15 mouse cellular contexts compared by ENCODE assay signal in genomic region chr1:25696771-25697170, GRCm38 (mm10).
A peak's percentile ranks its signal among the peaks of the same experiment; 100 is the strongest.
DNase-seq lines count a peak whose midpoint lies in the region; ATAC-seq lines count a peak whose summit lies in the region.
"Had no signal": no experiment of that assay in that cellular context is flagged by ENCODE, and none has a peak within 500 bp of the region (broad histone marks: within the 10 kb centered on the region; RNA-seq: fewer than 3 reads in every experiment).

No protein-coding gene starts in this region.

- H3K4me3 ChIP-seq in forebrain, embryonic 15.5 days, result no peak overlapping the region
- H3K4me3 ChIP-seq in forebrain, embryonic 11.5 days (ENCODE audit: low read depth, low read length), result no peak overlapping the region
- H3K4me3 ChIP-seq in midbrain, embryonic 11.5 days (ENCODE audit: low read depth, low read length), result no peak overlapping the region
- H3K4me3 ChIP-seq in midbrain, embryonic 10.5 days, result no peak overlapping the region
- H3K4me3 ChIP-seq: limb, embryonic 10.5 days; liver, embryonic 15.5 days; myocyte had no signal

- peaks cover 11% of the 10 kb centered on the region for H3K4me1 ChIP-seq in forebrain, embryonic 15.5 days
- H3K4me1 ChIP-seq in forebrain, embryonic 11.5 days (replicated peaks; ENCODE audit: control insufficient read depth, insufficient read depth, low read length), result no peaks in the 10 kb centered on the region
- H3K4me1 ChIP-seq in midbrain, embryonic 11.5 days (ENCODE audit: control insufficient read depth, insufficient read depth, low read length), result no peaks in the 10 kb centered on the region
- H3K4me1 ChIP-seq in midbrain, embryonic 10.5 days, result no peaks in the 10 kb centered on the region
- H3K4me1 ChIP-seq: limb, embryonic 10.5 days; liver, embryonic 15.5 days had no signal

- WGBS in forebrain, embryonic 15.5 days, result 65% methylated on average over 3 of the region's 3 CpGs
- 68% methylated on average over 3 of the region's 3 CpGs for WGBS in forebrain, embryonic 11.5 days
- 69% methylated on average over 3 of the region's 3 CpGs for WGBS in midbrain, embryonic 11.5 days
- 66% methylated on average over 3 of the region's 3 CpGs for WGBS in midbrain, embryonic 10.5 days

- no peaks in the 10 kb centered on the region for H3K36me3 ChIP-seq in forebrain, embryonic 15.5 days
- H3K36me3 ChIP-seq in forebrain, embryonic 11.5 days (ENCODE audit: control insufficient read depth, insufficient read depth, low read length), result no peaks in the 10 kb centered on the region
- H3K36me3 ChIP-seq in midbrain, embryonic 11.5 days (ENCODE audit: control insufficient read depth, insufficient read depth, low read length), result no peaks in the 10 kb centered on the region
- H3K36me3 ChIP-seq in midbrain, embryonic 10.5 days, result no peaks in the 10 kb centered on the region
- H3K36me3 ChIP-seq: limb, embryonic 10.5 days; liver, embryonic 15.5 days had no signal

- H3K9me3 ChIP-seq in forebrain, embryonic 15.5 days, result no peaks in the 10 kb centered on the region
- H3K9me3 ChIP-seq in forebrain, embryonic 11.5 days (ENCODE audit: control insufficient read depth, low read length), result no peaks in the 10 kb centered on the region
- no peaks in the 10 kb centered on the region for H3K9me3 ChIP-seq in midbrain, embryonic 11.5 days (ENCODE audit: control insufficient read depth, low read length)
- H3K9me3 ChIP-seq in midbrain, embryonic 10.5 days (replicated peaks), result no peaks in the 10 kb centered on the region
- H3K9me3 ChIP-seq: limb, embryonic 10.5 days; liver, embryonic 15.5 days had no signal

- H3K9ac ChIP-seq in forebrain, embryonic 15.5 days (replicated peaks), result no peak overlapping the region
- H3K9ac ChIP-seq in forebrain, embryonic 11.5 days (ENCODE audit: low read length), result no peak overlapping the region
- no peak overlapping the region for H3K9ac ChIP-seq in midbrain, embryonic 11.5 days (ENCODE audit: low read length)
- H3K9ac ChIP-seq: liver, embryonic 15.5 days had no signal

- ATAC-seq in forebrain, embryonic 15.5 days (replicated peaks), result peak; percentile 55
- no peak for ATAC-seq in forebrain, embryonic 11.5 days (replicated peaks; ENCODE audit: low FRiP score)
- no peak for ATAC-seq in midbrain, embryonic 11.5 days (ENCODE audit: low FRiP score)
- ATAC-seq: CD4-positive, CD25-positive, alpha-beta regulatory T cell, adult 4 months had no signal

- no peak for DNase-seq in forebrain, embryonic 11.5 days (ENCODE audit: low spot score)
- peak; percentile 64 for DNase-seq in midbrain, embryonic 11.5 days (ENCODE audit: low spot score, missing footprints)
- no peak for DNase-seq in midbrain, embryonic 10.5 days (ENCODE audit: low spot score)
- peak; percentile 24 for DNase-seq in ZHBTc4 (ENCODE audit: low read depth, low spot score)
- DNase-seq in mesoderm, embryonic 11.5 days (ENCODE audit: low read depth, low spot score), result peak; percentile 4
- no peak for DNase-seq in urinary bladder, postnatal 10 days (ENCODE audit: low spot score)
- DNase-seq in testis, postnatal 14 days (ENCODE audit: low spot score), result no peak
- DNase-seq: cerebellum, adult 9-11 months; heart, postnatal 4 days; kidney, adult 2 months had no signal

- H3K27ac ChIP-seq in forebrain, embryonic 15.5 days (replicated peaks), result peak overlapping the region; percentile 52; the same call in 1 of the 2 replicates
- no peak overlapping the region for H3K27ac ChIP-seq in forebrain, embryonic 11.5 days (ENCODE audit: low read depth, low read length)
- H3K27ac ChIP-seq in midbrain, embryonic 11.5 days (ENCODE audit: low read depth, low read length), result no peak overlapping the region
- H3K27ac ChIP-seq in midbrain, embryonic 10.5 days (replicated peaks), result no peak overlapping the region
- H3K27ac ChIP-seq: limb, embryonic 10.5 days; liver, embryonic 15.5 days had no signal

- H3K4me2 ChIP-seq in forebrain, embryonic 15.5 days (replicated peaks), result no peak overlapping the region
- H3K4me2 ChIP-seq in forebrain, embryonic 11.5 days (ENCODE audit: low read depth, low read length, severe bottlenecking), result no peak overlapping the region
- H3K4me2 ChIP-seq in midbrain, embryonic 11.5 days, result no peak overlapping the region
- H3K4me2 ChIP-seq: liver, embryonic 15.5 days had no signal

- H3K27me3 ChIP-seq in forebrain, embryonic 15.5 days, result no peaks in the 10 kb centered on the region
- H3K27me3 ChIP-seq in forebrain, embryonic 11.5 days (ENCODE audit: control insufficient read depth, insufficient read depth, low read length), result no peaks in the 10 kb centered on the region
- H3K27me3 ChIP-seq in midbrain, embryonic 11.5 days (ENCODE audit: control insufficient read depth, insufficient read depth, low read length), result no peaks in the 10 kb centered on the region
- H3K27me3 ChIP-seq in midbrain, embryonic 10.5 days (ENCODE audit: low read depth, poor library complexity, severe bottlenecking), result no peaks in the 10 kb centered on the region
- H3K27me3 ChIP-seq: liver, embryonic 15.5 days had no signal

Comparison
In these comparisons a context has a peak if more than half of its experiments do, and no peak if none do; other contexts are left out.
1. DNase-seq: peak in midbrain, embryonic 11.5 days (single experiment), ZHBTc4 (single experiment) and mesoderm, embryonic 11.5 days (single experiment); none in forebrain, embryonic 11.5 days (single experiment), midbrain, embryonic 10.5 days (single experiment), urinary bladder, postnatal 10 days (single experiment) and testis, postnatal 14 days (single experiment).